Mouse (Mus musculus) kidney, adult 2 months (tissue): ENCODE results near the gene Hvcn1. TPM values are rescaled to one million over a fixed set of nuclear protein-coding genes. Genes with fewer than 3 reads are reported as not detected.
A peak's percentile ranks its signal among the peaks of the same experiment; 100 is the strongest.

Source experiments
- DNase-seq: peaks from one replicate; pipeline ENCODE4 v3.0.0; 2021
- H3K27ac ChIP-seq: fragments of 200-500 bp; 2 replicates; pipeline ENCODE4 v1.5.1; 2012; ENCODE audit warnings: low read depth, low read length, control low read depth, inconsistent platforms; ENCODE audit not compliant: insufficient read depth
- H3K27me3 ChIP-seq: fragments of 200-500 bp; replicated peaks from 2 replicates; pipeline ENCODE4 v1.6.1; 2012; ENCODE audit warnings: mild to moderate bottlenecking, moderate library complexity, low read length, inconsistent platforms; ENCODE audit not compliant: control insufficient read depth, insufficient read depth
- H3K36me3 ChIP-seq: fragments of 200-500 bp; 2 replicates; pipeline ENCODE4 v1.6.1; 2012; ENCODE audit warnings: mild to moderate bottlenecking, moderate library complexity, low read length, inconsistent platforms; ENCODE audit not compliant: control insufficient read depth, insufficient read depth
- H3K4me1 ChIP-seq: fragments of 200-500 bp; 2 replicates; pipeline ENCODE4 v1.6.1; 2011; ENCODE audit warnings: low read length; ENCODE audit not compliant: control insufficient read depth, insufficient read depth
- H3K4me3 ChIP-seq: fragments of 200-500 bp; 2 replicates; pipeline ENCODE4 v1.5.1; 2011; ENCODE audit warnings: mild to moderate bottlenecking, low read depth, low read length, control low read depth; ENCODE audit not compliant: insufficient read depth
- CTCF ChIP-seq: fragments of 200-500 bp; conservative IDR thresholded peaks from 2 replicates; pipeline ENCODE4 v1.5.1; 2011; ENCODE audit warnings: low read depth, mild to moderate bottlenecking, control low read depth, low read length, moderate library complexity, mixed read lengths; ENCODE audit not compliant: insufficient read depth, insufficient read length
- POLR2A ChIP-seq: fragments of 200-500 bp; IDR thresholded peaks from one replicate; pipeline ENCODE4 v1.6.1; 2011; ENCODE audit warnings: low read depth, low read length, control low read depth
- WGBS: fragments of 180-500 bp; shearing (Covaris S2); methylation state at CpG from one replicate; pipeline ENCODE4 v1.1.7; 2018; 5-methylcytosine and 5-hydroxymethylcytosine counted together
- polyA plus RNA-seq: library from polyadenylated mRNA; depleted of rRNA; stranded (reverse); fragments of >200 nt; gene quantifications from 2 replicates; pipeline ENCODE4 v1.2.3, GENCODE M21; 2012; rRNA removed

The Hvcn1 gene
- polyA plus RNA-seq, 1 experiment, result 13.1 TPM

- Histone ChIP-seq H3K27me3 (no peaks in the 10 kb centered on the region), H3K4me3 (peak overlapping the region; percentile 97)
These were observed 78.6 kb downstream of the Hvcn1 start for GRCm38 (mm10) chr5:122285029-122285766.

GRCm38 (mm10) chr5:122285767-122286150 is 79.2 kb downstream of the Hvcn1 start:
- H3K4me3 ChIP-seq, result peak overlapping the region; percentile 97
- TF ChIP-seq CTCF, result no peak
- no peak for TF ChIP-seq POLR2A
- 35% methylated on average over 7 of the region's 7 CpGs for WGBS
- H3K4me1 ChIP-seq, result peaks cover 20% of the 10 kb centered on the region
- no peaks in the 10 kb centered on the region for H3K27me3 ChIP-seq
- H3K36me3 ChIP-seq, result no peaks in the 10 kb centered on the region
- DNase-seq, result no peak
- H3K27ac ChIP-seq, result peak overlapping the region; percentile 96

More at GRCm38 (mm10) chr5:122285029-122285766, 78.6 kb downstream of the Hvcn1 start:
- WGBS, result 2% methylated on average over 34 of the region's 34 CpGs
- peaks cover 26% of the 10 kb centered on the region for H3K4me1 ChIP-seq
- no peaks in the 10 kb centered on the region for H3K36me3 ChIP-seq
- TF ChIP-seq CTCF (0 out of 2 replicates have a peak, but pooled peaks have one; percentile 11), POLR2A (no peak)
- peak overlapping the region; percentile 96 for H3K27ac ChIP-seq
- DNase-seq, result peak; percentile 75

- H3K4me1 ChIP-seq, result peaks cover 20% of the 10 kb centered on the region
- TF ChIP-seq POLR2A, result no peak
- no peak for TF ChIP-seq CTCF
- no peak for DNase-seq
- H3K27ac ChIP-seq, result peak overlapping the region; percentile 96; the same call in 1 of the 2 replicates
- peak overlapping the region; percentile 23 for H3K4me3 ChIP-seq
- H3K36me3 ChIP-seq, result no peaks in the 10 kb centered on the region
- no peaks in the 10 kb centered on the region for H3K27me3 ChIP-seq
- WGBS, result 81% methylated on average over 10 of the region's 10 CpGs
These were observed 79.6 kb downstream of the Hvcn1 start for GRCm38 (mm10) chr5:122286191-122286590.

GRCm38 (mm10) chr5:122287026-122287425 is 80.4 kb downstream of the Hvcn1 start:
- peaks cover 26% of the 10 kb centered on the region for H3K4me1 ChIP-seq
- no peak for DNase-seq
- 80% methylated on average over 4 of the region's 4 CpGs for WGBS
- no peaks in the 10 kb centered on the region for H3K27me3 ChIP-seq
- H3K4me3 ChIP-seq, result no peak overlapping the region
- H3K27ac ChIP-seq, result no peak overlapping the region
- no peaks in the 10 kb centered on the region for H3K36me3 ChIP-seq
- TF ChIP-seq POLR2A, result no peak
- no peak for TF ChIP-seq CTCF

DNA sequence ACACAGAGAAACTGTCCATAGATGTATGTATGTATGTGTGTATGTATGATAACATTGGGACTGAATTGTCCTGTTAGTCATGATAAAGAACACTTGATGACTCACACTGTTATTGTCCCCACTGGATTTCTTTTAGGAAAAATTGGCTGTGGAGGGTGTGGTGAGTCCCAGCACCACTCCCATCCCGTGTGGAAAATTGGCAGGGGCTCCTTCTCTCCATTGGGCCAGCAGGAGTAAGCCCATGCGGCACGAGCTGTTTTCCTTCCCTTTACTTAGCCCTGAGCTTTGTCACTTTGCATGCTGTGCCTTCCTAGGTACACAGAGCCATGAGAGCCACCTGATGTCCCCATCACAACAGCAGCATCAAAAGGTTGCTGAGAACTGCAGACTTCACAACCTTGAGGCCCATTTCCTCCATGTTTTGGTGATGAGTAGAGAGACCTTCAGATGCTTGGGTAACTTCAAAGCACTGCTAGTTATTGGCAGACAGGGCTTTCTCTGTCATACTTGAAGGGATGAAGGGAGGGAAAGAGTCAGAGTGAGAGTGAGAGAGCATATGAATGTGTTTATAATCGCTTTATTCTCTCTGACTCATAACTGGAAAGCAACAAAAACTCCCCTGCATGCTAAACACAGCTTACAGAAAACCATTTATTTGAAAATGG is 81.7 kb downstream of the Hvcn1 start:
- WGBS, result 56% methylated on average over 4 of the region's 4 CpGs
- no peak for DNase-seq
- no peak overlapping the region for H3K27ac ChIP-seq

DNA sequence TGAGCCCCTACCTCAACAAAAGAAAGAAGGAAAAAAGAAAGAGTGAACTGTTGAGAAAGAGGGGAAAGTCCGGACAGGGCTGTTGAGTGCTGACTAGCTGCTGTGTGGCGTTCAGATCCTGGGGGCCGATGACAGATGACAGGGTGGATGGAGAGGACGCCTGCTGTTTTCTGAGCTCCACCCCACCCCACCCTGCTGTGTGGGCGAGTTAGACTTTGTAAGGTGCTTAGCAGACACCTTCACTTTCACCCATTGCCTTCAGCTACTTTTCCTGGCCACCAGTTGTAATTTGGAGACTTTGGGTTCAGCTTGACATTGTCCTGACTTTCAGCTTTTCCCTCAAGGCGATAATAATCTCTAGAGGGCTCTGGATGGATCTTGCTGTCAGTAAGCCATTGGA is 84.5 kb downstream of the Hvcn1 start:
- no peaks in the 10 kb centered on the region for H3K27me3 ChIP-seq
- 44% methylated on average over 6 of the region's 6 CpGs for WGBS
- DNase-seq, result no peak
- H3K36me3 ChIP-seq, result no peaks in the 10 kb centered on the region
- TF ChIP-seq POLR2A, result no peak
- no peak for TF ChIP-seq CTCF
- H3K27ac ChIP-seq, result peak overlapping the region; percentile 77
- H3K4me1 ChIP-seq, result peaks cover 57% of the 10 kb centered on the region
- no peak overlapping the region for H3K4me3 ChIP-seq

More for the DNA sequence above, 81.7 kb downstream of the Hvcn1 start:
- peaks cover 38% of the 10 kb centered on the region for H3K4me1 ChIP-seq
- H3K4me3 ChIP-seq, result no peak overlapping the region
- H3K27me3 ChIP-seq, result no peaks in the 10 kb centered on the region
- H3K36me3 ChIP-seq, result no peaks in the 10 kb centered on the region
- TF ChIP-seq CTCF (no peak), POLR2A (no peak)

Other genes starting within 250 kb of the Hvcn1 start
- 3.2 and 3.6 TPM in 2 replicates for gene Cux2, start 156.7 kb upstream of the Hvcn1 start, polyA plus RNA-seq
- 0.90 and 11.8 TPM in 2 replicates for gene Myl2, start 105.9 kb upstream of the Hvcn1 start, polyA plus RNA-seq
- gene Ccdc63, start 66.0 kb upstream of the Hvcn1 start, polyA plus RNA-seq, result 0.09 and 0.14 TPM in 2 replicates
- gene Ppp1cc, start 48.5 kb upstream of the Hvcn1 start, polyA plus RNA-seq, result 75.8 and 91.5 TPM in 2 replicates
- 18.2 and 23.2 TPM in 2 replicates for gene Tctn1, start 57.7 kb downstream of the Hvcn1 start, polyA plus RNA-seq
- 28.8 and 31.7 TPM in 2 replicates for gene Pptc7, start 77.6 kb downstream of the Hvcn1 start, polyA plus RNA-seq
- 4.2 and 4.5 TPM in 2 replicates for gene Rad9b, start 147.4 kb downstream of the Hvcn1 start, polyA plus RNA-seq
- 111 and 133 TPM in 2 replicates for gene Vps29, start 147.6 kb downstream of the Hvcn1 start, polyA plus RNA-seq
- gene Gpn3, start 165.1 kb downstream of the Hvcn1 start, polyA plus RNA-seq, result 28.2 and 28.8 TPM in 2 replicates
- gene Fam216a, start 165.6 kb downstream of the Hvcn1 start, polyA plus RNA-seq, result 20.7 and 20.8 TPM in 2 replicates
- 141 and 195 TPM in 2 replicates for gene Arpc3, start 185.1 kb downstream of the Hvcn1 start, polyA plus RNA-seq
- gene Anapc7, start 214.9 kb downstream of the Hvcn1 start, polyA plus RNA-seq, result 30.3 and 33.5 TPM in 2 replicates